Mouse (Mus musculus) neutrophil, adult 65 days (primary cell): Measurements from ENCODE around the gene Dmrt3. TPM values are rescaled to one million over a fixed set of nuclear protein-coding genes. Genes with fewer than 3 reads are reported as not detected.

Source experiments
- total RNA-seq: library from RNA; stranded (reverse); gene quantifications from 2 replicates; pipeline ENCODE4 v1.2.4, GENCODE M21; 2023

Gene Dmrt3
- not detected in 2 replicates for total RNA-seq

GRCm38 (mm10) chr19:25610015-25610410 lies at the start of gene Dmrt3:
TSS of gene Dmrt3 (plus strand) at chr19:25610301.

GRCm38 (mm10) chr19:25672101-25672950 lies 62.2 kb downstream of the Dmrt3 start, which contains the start of gene Dmrt2:
TSS of gene Dmrt2 (plus strand) at chr19:25672411.

Other genes with a start within 250 kb of the Dmrt3 start
- gene Dmrt1, start 104.7 kb upstream of the Dmrt3 start, total RNA-seq: not detected in 2 replicates
- gene Dmrt2, start 62.1 kb downstream of the Dmrt3 start, total RNA-seq: not detected in 2 replicates